Mouse (Mus musculus) erythroblast, embryonic 14.5 days (primary cell): ENCODE data around the gene Zfp768.

Experiments used
- GATA1 ChIP-seq: IDR thresholded peaks from 2 replicates; pipeline ENCODE4 v1.6.1; 2012; ENCODE audit warnings: low read length, inconsistent platforms, mixed read lengths
- TAL1 ChIP-seq: IDR thresholded peaks from 3 replicates; pipeline ENCODE4 v1.6.1; 2012; ENCODE audit warnings: low read length, inconsistent platforms, mixed read lengths

- TF ChIP-seq GATA1 = no peak
- no peak for TF ChIP-seq TAL1
Observed at GRCm38 (mm10) chr7:127313912-127314311, 31.5 kb downstream of the Zfp768 start.
